Mouse (Mus musculus) MEL (cell line): ENCODE results near the gene Wdr37.

Experiments
- BHLHE40 ChIP-seq: IDR thresholded peaks from 2 replicates; pipeline ENCODE4 v1.6.1; 2012; ENCODE audit warnings: low read depth, mild to moderate bottlenecking, inconsistent platforms, low read length, improper control_type of control experiment, borderline replicate concordance
- CTCF ChIP-seq, 3 experiments: IDR thresholded peaks in 2 of 3; conservative IDR thresholded peaks in 1 of 3; 2 replicates each; pipeline ENCODE4 v1.5.1; 2011 to 2012; ENCODE audit warnings: low read length in 3 of 3, low read depth in 2 of 3, mild to moderate bottlenecking in 2 of 3, improper control_type of control experiment in 1 of 3, inconsistent platforms in 1 of 3, mixed read lengths in 1 of 3, moderate library complexity in 1 of 3; ENCODE audit not compliant: control insufficient read depth in 1 of 3, insufficient read depth in 1 of 3, poor library complexity in 1 of 3, severe bottlenecking in 1 of 3
- E2F4 ChIP-seq: IDR thresholded peaks from 2 replicates; pipeline ENCODE4 v1.6.1; 2011; ENCODE audit warnings: low read depth, low read length, improper control_type of control experiment, borderline replicate concordance
- EP300 ChIP-seq, 2 experiments: IDR thresholded peaks; 2 replicates each; pipeline ENCODE4 v1.6.1; 2011; ENCODE audit warnings: improper control_type of control experiment in 2 of 2, low read length in 2 of 2, low read depth in 1 of 2, mild to moderate bottlenecking in 1 of 2
- GATA1 ChIP-seq: IDR thresholded peaks from 2 replicates; pipeline ENCODE4 v1.6.1; 2011; ENCODE audit warnings: low read depth, low read length, improper control_type of control experiment
- HCFC1 ChIP-seq: IDR thresholded peaks from 2 replicates; pipeline ENCODE4 v1.6.1; 2012; ENCODE audit warnings: low read depth, mild to moderate bottlenecking, inconsistent platforms, low read length, improper control_type of control experiment, moderate library complexity
- MAX ChIP-seq: IDR thresholded peaks from 2 replicates; pipeline ENCODE4 v1.6.1; 2011; ENCODE audit warnings: low read length, improper control_type of control experiment
- NRF1 ChIP-seq: IDR thresholded peaks from 2 replicates; pipeline ENCODE4 v1.6.1; 2014; ENCODE audit warnings: low read depth, mild to moderate bottlenecking, inconsistent platforms, low read length, improper control_type of control experiment, moderate library complexity; ENCODE audit not compliant: poor library complexity, insufficient read depth, severe bottlenecking
- POLR2A ChIP-seq, 2 experiments: IDR thresholded peaks; 2 replicates each; pipeline ENCODE4 v1.6.1; 2011 to 2012; ENCODE audit warnings: low read length in 2 of 2, mild to moderate bottlenecking in 2 of 2, control low read depth in 1 of 2, improper control_type of control experiment in 1 of 2, low read depth in 1 of 2, moderate library complexity in 1 of 2; ENCODE audit not compliant: control insufficient read depth in 1 of 2, insufficient read depth in 1 of 2, poor library complexity in 1 of 2
- POLR2AphosphoS2 ChIP-seq: IDR thresholded peaks from 2 replicates; pipeline ENCODE4 v1.6.1; 2011; ENCODE audit warnings: low read length, improper control_type of control experiment
- TCF12 ChIP-seq: IDR thresholded peaks from 2 replicates; pipeline ENCODE4 v1.6.1; 2014; ENCODE audit warnings: low read depth, mild to moderate bottlenecking, inconsistent platforms, low read length, improper control_type of control experiment, moderate library complexity
- USF1 ChIP-seq: IDR thresholded peaks from 2 replicates; pipeline ENCODE4 v1.6.1; 2014; ENCODE audit warnings: low read depth, mild to moderate bottlenecking, inconsistent platforms, low read length, improper control_type of control experiment, moderate library complexity

DNA sequence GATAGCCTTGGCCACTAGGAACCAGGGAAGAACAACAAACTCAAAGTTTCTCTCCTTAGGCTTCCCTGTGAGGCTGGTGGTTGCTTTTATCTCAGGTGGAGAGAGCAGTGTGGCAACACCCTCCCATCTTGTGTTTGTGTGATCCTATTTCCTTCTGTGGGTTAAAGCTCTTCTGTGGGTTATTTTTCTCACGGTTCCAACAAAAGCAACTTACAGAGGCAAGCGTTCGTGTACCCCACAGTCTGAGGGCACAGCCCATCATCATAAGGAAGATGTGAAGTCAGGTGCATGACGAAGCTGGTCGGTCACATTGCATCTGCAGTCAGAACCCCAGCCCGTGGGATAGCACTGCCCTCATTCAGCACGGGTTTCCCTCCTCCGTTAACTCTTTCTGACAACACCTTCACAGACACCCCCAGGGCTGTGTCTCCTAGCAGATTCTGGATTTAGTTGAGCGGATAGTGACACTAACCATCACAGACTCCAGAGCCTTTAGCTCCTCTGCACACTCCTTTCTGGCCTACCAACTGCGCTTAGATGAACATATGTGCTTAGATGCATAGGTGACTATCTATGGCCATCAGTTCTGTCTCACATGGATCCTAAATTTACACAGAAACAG is 87.9 kb downstream of the Wdr37 start:
- TF ChIP-seq POLR2AphosphoS2 = no peak
- no peak for TF ChIP-seq E2F4
- TF ChIP-seq CTCF (IDR thresholded peaks at IDR 0.05 in 2 of 3, conservative IDR thresholded peaks at IDR 0.05 in 1 of 3; ENCODE audit: control insufficient read depth in 1 of 3, insufficient read depth in 1 of 3, low read depth in 2 of 3, low read length in 3 of 3, poor library complexity in 1 of 3, severe bottlenecking in 1 of 3) = no peak
- no peak for TF ChIP-seq POLR2A (IDR thresholded peaks at IDR 0.05; ENCODE audit: control insufficient read depth in 1 of 2, insufficient read depth in 1 of 2, low read depth in 1 of 2, low read length in 2 of 2, poor library complexity in 1 of 2)
- no peak for TF ChIP-seq BHLHE40
- no peak for TF ChIP-seq TCF12
- no peak for TF ChIP-seq GATA1
- no peak for TF ChIP-seq MAX
- no peak for TF ChIP-seq HCFC1
- no peak for TF ChIP-seq EP300 (IDR thresholded peaks at IDR 0.05; ENCODE audit: low read depth in 1 of 2, low read length in 2 of 2)
- TF ChIP-seq NRF1 = no peak
- TF ChIP-seq USF1 = no peak
